Mouse (Mus musculus) hindbrain, embryonic 14.5 days (tissue): ENCODE data around the gene Brk1. TPM values are rescaled to one million over a fixed set of nuclear protein-coding genes. Genes with fewer than 3 reads are reported as not detected.

Experiments used
- ATAC-seq: fragments of 200-750 bp; cut with Nextera tagmentation; 2 replicates; pipeline ENCODE4 v1.8.0; 2017; ENCODE audit warnings: moderate number of reproducible peaks, mild to moderate bottlenecking, moderate TSS enrichment, moderate library complexity; ENCODE audit not compliant: low FRiP score
- DNase-seq: peaks from one replicate; pipeline ENCODE4 v3.0.0-alpha.2; 2015; ENCODE audit warnings: low spot score
- H3K27ac ChIP-seq: fragments of 300-500 bp; sonication (generic); 2 replicates; pipeline ENCODE4 v1.5.1; 2014; ENCODE audit warnings: mild to moderate bottlenecking, moderate library complexity
- H3K27me3 ChIP-seq: fragments of 300-500 bp; sonication (generic); 2 replicates; pipeline ENCODE4 v1.6.1; 2014; ENCODE audit warnings: mild to moderate bottlenecking, low read length, mixed read lengths; ENCODE audit not compliant: control insufficient read depth, insufficient read depth
- H3K36me3 ChIP-seq: fragments of 300-500 bp; sonication (generic); replicated peaks from 2 replicates; pipeline ENCODE4 v1.6.1; 2014; ENCODE audit not compliant: control insufficient read depth, insufficient read depth
- H3K4me1 ChIP-seq: fragments of 300-500 bp; sonication (generic); replicated peaks from 2 replicates; pipeline ENCODE4 v1.6.1; 2014; ENCODE audit warnings: antibody characterized with exemption, low read length, mixed read lengths; ENCODE audit not compliant: control insufficient read depth, insufficient read depth
- H3K4me2 ChIP-seq: fragments of 300-500 bp; sonication (generic); replicated peaks from 2 replicates; pipeline ENCODE4 v1.6.1; 2014; ENCODE audit warnings: mild to moderate bottlenecking, moderate library complexity
- H3K4me3 ChIP-seq: fragments of 300-500 bp; sonication (generic); replicated peaks from 2 replicates; pipeline ENCODE4 v1.5.1; 2014; ENCODE audit warnings: mild to moderate bottlenecking, low read length
- H3K9ac ChIP-seq: fragments of 300-500 bp; sonication (generic); 2 replicates; pipeline ENCODE4 v1.6.1; 2014
- H3K9me3 ChIP-seq: fragments of 300-500 bp; sonication (generic); 2 replicates; pipeline ENCODE4 v1.6.1; 2016; ENCODE audit warnings: low read length; ENCODE audit not compliant: control insufficient read depth
- WGBS: fragments of 180-500 bp; shearing (Covaris S2); extraction: QIAGEN DNeasy Blood & Tissue Kit; methylation state at CpG from one replicate; pipeline ENCODE4 v1.1.7; 2014; 5-methylcytosine and 5-hydroxymethylcytosine counted together
- polyA plus RNA-seq: library from polyadenylated mRNA; unstranded; fragments of >200 nt; fragmentation: Nextera tagmentation; extraction: Ambion mirVana; gene quantifications from 2 replicates; pipeline ENCODE4 v1.2.1, GENCODE M21; 2014

Gene Brk1
- polyA plus RNA-seq: 261 and 267 TPM in 2 replicates

- DNase-seq (peak; percentile 96), ATAC-seq (peak; percentile 93)
- Histone ChIP-seq H3K27me3 (no peaks in the 10 kb centered on the region), H3K4me1 (peaks cover 21% of the 10 kb centered on the region), H3K9me3 (no peaks in the 10 kb centered on the region), H3K27ac (peak within 1 kb of the TSS; percentile 79), H3K36me3 (0 out of 2 replicates have a peak, but pooled peaks cover 7% of the 10 kb centered on the region), H3K4me2 (peak within 1 kb of the TSS; percentile 86), H3K4me3 (peak within 1 kb of the TSS; percentile 72), H3K9ac (peak within 1 kb of the TSS; percentile 79)
- WGBS: under 1% methylated on average over 64 of the region's 65 CpGs
Measured at GRCm38 (mm10) chr6:113604432-113605223, at the start of gene Brk1. Brk1 (plus strand) TSS chr6:113604772.

DNA sequence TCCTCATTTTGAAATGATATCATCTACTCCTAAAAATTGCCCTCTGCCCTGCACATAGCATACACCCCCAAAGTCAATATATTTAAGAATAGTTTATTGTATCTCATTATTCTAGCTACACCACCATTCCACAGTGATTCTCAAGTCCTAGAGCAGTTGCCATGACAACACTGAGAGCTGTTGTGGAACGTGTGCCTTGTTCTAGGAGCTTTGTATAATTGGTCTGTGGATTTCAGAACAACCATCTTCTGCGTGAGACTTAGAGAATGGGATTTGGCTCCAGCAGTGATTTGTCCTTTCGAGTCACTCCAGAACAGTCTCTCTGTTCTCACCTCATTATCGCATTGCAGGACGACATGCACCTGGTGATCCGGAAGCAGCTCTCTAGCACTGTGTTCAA is 44.8 kb upstream of the Brk1 start:
- no peaks in the 10 kb centered on the region for H3K27me3 ChIP-seq
- 63% methylated on average over 6 of the region's 6 CpGs for WGBS
- no peak overlapping the region for H3K27ac ChIP-seq
- no peaks in the 10 kb centered on the region for H3K9me3 ChIP-seq
- no peak overlapping the region for H3K4me2 ChIP-seq
- ATAC-seq (no peak), DNase-seq (no peak)
- no peaks in the 10 kb centered on the region for H3K4me1 ChIP-seq
- H3K9ac ChIP-seq: no peak overlapping the region
- no peak overlapping the region for H3K4me3 ChIP-seq
- H3K36me3 ChIP-seq: no peaks in the 10 kb centered on the region

DNA sequence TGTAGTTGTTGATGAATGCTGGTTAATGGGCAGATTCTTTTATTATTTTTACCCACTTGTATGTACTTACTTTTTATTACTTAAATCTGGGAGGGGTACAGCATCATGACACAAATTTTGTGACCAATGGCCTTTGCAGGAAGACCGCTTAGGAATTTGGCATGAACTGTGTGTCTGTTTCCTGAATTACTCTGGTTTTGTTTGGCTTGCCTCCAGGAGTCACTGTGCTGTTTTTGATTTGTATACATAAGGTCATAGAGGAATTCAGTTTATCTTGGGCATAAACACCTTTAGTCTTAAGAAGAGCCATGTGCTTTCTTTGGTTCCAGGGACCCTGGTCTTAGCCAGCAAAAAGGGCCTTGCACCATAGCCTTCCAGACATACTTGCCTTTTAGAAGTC is 40.0 kb upstream of the Brk1 start:
- H3K27me3 ChIP-seq: no peaks in the 10 kb centered on the region
- H3K4me2 ChIP-seq: no peak overlapping the region
- H3K27ac ChIP-seq: no peak overlapping the region
- H3K9ac ChIP-seq: no peak overlapping the region
- H3K9me3 ChIP-seq: no peaks in the 10 kb centered on the region
- no peaks in the 10 kb centered on the region for H3K4me1 ChIP-seq
- no peaks in the 10 kb centered on the region for H3K36me3 ChIP-seq
- no peak overlapping the region for H3K4me3 ChIP-seq
- ATAC-seq: no peak
- no peak for DNase-seq
- WGBS: 86% methylated on average over 1 of the region's 1 CpGs

DNA sequence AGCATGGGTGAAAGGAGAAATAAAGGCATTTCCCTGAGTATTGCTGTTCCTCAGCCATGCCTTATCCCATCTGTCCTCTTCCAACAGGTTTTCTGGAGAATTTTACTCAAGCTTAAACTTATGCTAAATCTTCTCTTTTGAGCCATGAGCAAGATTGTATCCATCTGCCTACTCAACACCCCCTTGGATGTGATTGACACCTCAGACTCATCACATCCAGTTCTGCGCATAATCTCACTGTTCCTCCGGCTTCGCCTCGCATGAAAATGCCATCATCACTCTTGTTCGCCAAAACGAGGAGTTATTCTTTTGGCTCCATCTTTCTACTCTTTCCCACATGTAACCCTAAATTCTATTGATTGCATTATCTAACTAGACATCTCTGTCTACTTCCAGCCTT is 28.5 kb upstream of the Brk1 start:
- no peak for DNase-seq
- no peaks in the 10 kb centered on the region for H3K36me3 ChIP-seq
- H3K27ac ChIP-seq: no peak overlapping the region
- no peaks in the 10 kb centered on the region for H3K4me1 ChIP-seq
- no peak for ATAC-seq
- H3K4me2 ChIP-seq: no peak overlapping the region
- no peak overlapping the region for H3K9ac ChIP-seq
- 97% methylated on average over 6 of the region's 6 CpGs for WGBS
- H3K9me3 ChIP-seq: no peaks in the 10 kb centered on the region
- H3K27me3 ChIP-seq: no peaks in the 10 kb centered on the region
- no peak overlapping the region for H3K4me3 ChIP-seq

DNA sequence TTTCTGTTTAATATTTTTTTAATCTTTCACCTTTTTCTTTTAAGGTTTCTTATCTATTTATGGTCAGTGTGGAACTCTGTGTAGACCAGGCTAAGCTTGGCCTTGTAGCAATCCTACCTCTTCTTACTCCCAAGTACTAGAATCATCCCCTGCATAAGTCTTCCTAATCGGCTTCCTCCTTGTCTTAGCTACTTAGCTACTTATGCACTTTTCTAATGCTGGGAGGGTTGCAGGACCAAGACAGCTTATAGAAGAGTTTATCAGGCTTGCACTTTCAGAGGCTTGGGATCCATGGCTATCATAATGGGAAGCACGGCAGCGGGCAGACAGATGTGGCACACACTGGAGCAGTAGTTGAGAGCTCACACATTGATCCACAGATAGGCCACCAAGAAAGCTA is 25.3 kb upstream of the Brk1 start:
- Histone ChIP-seq H3K36me3 (no peaks in the 10 kb centered on the region), H3K9me3 (no peaks in the 10 kb centered on the region), H3K4me1 (no peaks in the 10 kb centered on the region), H3K9ac (no peak overlapping the region), H3K4me2 (no peak overlapping the region), H3K27me3 (no peaks in the 10 kb centered on the region), H3K4me3 (no peak overlapping the region), H3K27ac (no peak overlapping the region)
- 92% methylated on average over 3 of the region's 3 CpGs for WGBS
- no peak for DNase-seq
- ATAC-seq: no peak

DNA sequence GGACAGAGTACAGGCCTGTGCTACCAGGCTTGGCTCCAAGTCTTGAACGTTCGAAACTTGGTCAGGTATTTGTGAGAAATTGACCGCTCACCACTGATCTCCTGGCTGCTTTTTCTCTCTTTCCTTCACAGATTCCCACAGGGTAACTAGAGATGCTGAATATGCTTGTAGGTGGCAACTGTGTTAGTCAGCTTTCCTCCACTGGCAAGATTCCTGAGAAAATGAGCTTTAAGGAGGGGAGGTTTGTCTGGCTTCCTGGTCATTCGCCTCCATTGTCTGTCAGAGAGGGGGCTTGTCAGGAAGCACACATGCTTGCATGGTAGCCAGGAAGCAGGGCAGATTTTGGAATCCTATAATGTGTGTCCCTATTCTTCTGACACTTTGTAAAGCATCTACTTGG is 21.5 kb upstream of the Brk1 start:
- H3K4me3 ChIP-seq: no peak overlapping the region
- H3K9ac ChIP-seq: no peak overlapping the region
- H3K36me3 ChIP-seq: no peaks in the 10 kb centered on the region
- no peak overlapping the region for H3K4me2 ChIP-seq
- H3K27me3 ChIP-seq: no peaks in the 10 kb centered on the region
- no peak overlapping the region for H3K27ac ChIP-seq
- 93% methylated on average over 4 of the region's 4 CpGs for WGBS
- no peaks in the 10 kb centered on the region for H3K4me1 ChIP-seq
- ATAC-seq (no peak), DNase-seq (no peak)
- no peaks in the 10 kb centered on the region for H3K9me3 ChIP-seq

GRCm38 (mm10) chr6:113585065-113585464 is 19.5 kb upstream of the Brk1 start:
- Histone ChIP-seq H3K4me2 (no peak overlapping the region), H3K27me3 (no peaks in the 10 kb centered on the region), H3K9me3 (no peaks in the 10 kb centered on the region), H3K4me3 (no peak overlapping the region), H3K36me3 (no peaks in the 10 kb centered on the region), H3K27ac (no peak overlapping the region), H3K4me1 (no peaks in the 10 kb centered on the region), H3K9ac (no peak overlapping the region)
- ATAC-seq (no peak), DNase-seq (no peak)
- 90% methylated on average over 5 of the region's 5 CpGs for WGBS

GRCm38 (mm10) chr6:113586466-113587183 is 17.9 kb upstream of the Brk1 start:
- 77% methylated on average over 5 of the region's 5 CpGs for WGBS
- H3K4me1 ChIP-seq: no peaks in the 10 kb centered on the region
- no peak overlapping the region for H3K4me2 ChIP-seq
- H3K36me3 ChIP-seq: no peaks in the 10 kb centered on the region
- ATAC-seq (no peak; the same call in 1 of the 2 replicates), DNase-seq (peak; percentile 51)
- no peak overlapping the region for H3K4me3 ChIP-seq
- no peak overlapping the region for H3K9ac ChIP-seq
- H3K9me3 ChIP-seq: no peaks in the 10 kb centered on the region
- no peak overlapping the region for H3K27ac ChIP-seq
- H3K27me3 ChIP-seq: no peaks in the 10 kb centered on the region

GRCm38 (mm10) chr6:113592637-113593036 is 11.9 kb upstream of the Brk1 start:
- Histone ChIP-seq H3K27me3 (no peaks in the 10 kb centered on the region), H3K4me2 (no peak overlapping the region), H3K4me3 (no peak overlapping the region), H3K9ac (no peak overlapping the region), H3K27ac (no peak overlapping the region), H3K4me1 (no peaks in the 10 kb centered on the region), H3K36me3 (no peaks in the 10 kb centered on the region), H3K9me3 (no peaks in the 10 kb centered on the region)
- DNase-seq (no peak), ATAC-seq (no peak)
- WGBS: 95% methylated on average over 2 of the region's 2 CpGs
